Mouse (Mus musculus): ENCODE measurements around the gene Endod1.

DNA sequence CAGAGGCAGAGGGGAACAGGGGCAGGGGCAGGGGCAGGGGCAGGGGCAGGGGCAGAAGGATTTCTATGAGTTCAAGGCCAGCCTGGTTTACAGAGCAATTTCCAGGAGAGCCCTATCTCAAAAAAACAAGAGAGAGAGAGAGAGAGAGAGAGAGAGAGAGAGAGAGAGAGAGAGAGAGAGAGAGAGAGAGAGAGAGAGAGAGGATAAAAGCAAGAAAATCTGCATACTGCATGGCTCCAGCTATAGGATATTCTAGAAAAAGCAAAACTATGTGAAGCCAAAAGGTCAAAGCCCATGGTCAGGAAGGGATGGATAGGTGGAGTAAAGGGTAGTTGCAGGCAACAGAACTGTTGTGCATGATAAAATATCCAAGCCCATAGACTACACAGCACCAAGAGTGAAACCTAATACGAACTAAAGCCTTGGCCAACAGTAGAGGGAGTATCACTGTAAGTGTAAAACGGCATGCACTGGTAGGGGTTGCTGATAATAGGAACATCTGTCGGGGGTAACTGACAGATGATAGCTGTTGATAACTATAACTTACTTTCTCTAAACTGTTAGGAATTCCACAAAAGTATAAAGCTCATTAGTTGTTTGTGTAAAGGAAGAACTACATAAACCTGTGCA, 15.6 kb upstream of the Endod1 start:
- no peak for TF ChIP-seq CTCF (IDR thresholded peaks at IDR 0.05; ENCODE audit: low read depth)
- TF ChIP-seq EP300 (IDR thresholded peaks at IDR 0.05; ENCODE audit: low read depth) = no peak

All from heart, postnatal 0 days (tissue).